Mouse (Mus musculus) naive thymus-derived CD4-positive, alpha-beta T cell, adult 5 months (primary cell): Measurements from ENCODE around the gene Abhd6. TPM values are rescaled to one million over a fixed set of nuclear protein-coding genes. Genes with fewer than 3 reads are reported as not detected.

Source experiments
- polyA plus RNA-seq: library from polyadenylated mRNA; unstranded; fragments of 100-300 nt; shearing (Covaris generic); gene quantifications from one replicate; pipeline ENCODE4 v1.2.1, GENCODE M21; 2017

The Abhd6 gene
- 18.7 TPM for polyA plus RNA-seq

GRCm38 (mm10) chr14:8002432-8003092 lies at the start of gene Abhd6:
TSS of gene Abhd6 (plus strand) at chr14:8002902.

DNA sequence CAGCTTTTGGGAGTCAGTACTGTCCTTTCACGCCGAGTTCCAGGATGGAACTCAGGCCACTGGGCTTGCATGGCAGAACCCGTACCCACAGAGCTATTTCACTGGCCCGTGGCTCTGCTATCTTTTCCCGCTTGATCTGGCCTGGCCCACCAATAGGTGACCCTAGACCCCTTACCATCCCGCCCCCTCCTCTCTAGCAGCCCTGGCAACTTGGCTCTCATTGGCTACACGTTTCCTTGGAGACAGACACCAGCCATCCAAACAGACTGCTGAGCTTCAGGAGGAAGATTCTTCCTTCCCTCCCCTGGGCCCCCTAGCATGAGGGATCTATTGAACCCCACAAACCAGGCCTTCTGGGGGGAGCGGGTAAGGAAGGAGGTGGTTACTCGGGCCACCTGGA lies 45.7 kb upstream of the Abhd6 start, which contains the start of gene Gm45521:
Gm45521 (plus strand) TSS at position 240 of the 400 bp plus-strand sequence.

DNA sequence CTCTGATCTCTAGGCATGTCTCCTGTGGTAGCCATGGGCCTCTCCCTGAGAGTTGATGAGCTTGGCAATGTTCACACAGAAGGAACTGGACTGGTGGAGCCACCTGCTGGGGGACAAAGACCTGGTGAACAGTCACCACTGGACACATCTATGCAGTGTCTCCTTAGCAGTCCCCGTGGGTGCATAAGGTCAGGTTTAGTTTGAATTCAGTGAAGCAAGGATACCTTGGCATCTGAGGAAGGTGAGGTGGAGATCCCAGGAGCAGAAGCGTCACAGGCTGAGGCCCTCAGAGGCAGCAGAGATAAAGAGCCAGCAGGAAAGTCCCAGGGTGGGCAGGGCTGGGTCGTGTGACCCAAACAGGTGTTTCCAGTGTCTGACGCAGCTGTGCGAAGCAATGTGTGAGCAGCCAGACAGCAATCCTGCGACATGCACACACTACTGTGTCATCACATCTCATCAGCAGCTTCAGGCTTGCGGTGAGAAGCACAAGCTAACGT lies 8.4 kb upstream of the Abhd6 start, which contains the start of gene Dnase1l3:
Dnase1l3 (minus strand) TSS at position 303 of the 497 bp plus-strand sequence.

DNA sequence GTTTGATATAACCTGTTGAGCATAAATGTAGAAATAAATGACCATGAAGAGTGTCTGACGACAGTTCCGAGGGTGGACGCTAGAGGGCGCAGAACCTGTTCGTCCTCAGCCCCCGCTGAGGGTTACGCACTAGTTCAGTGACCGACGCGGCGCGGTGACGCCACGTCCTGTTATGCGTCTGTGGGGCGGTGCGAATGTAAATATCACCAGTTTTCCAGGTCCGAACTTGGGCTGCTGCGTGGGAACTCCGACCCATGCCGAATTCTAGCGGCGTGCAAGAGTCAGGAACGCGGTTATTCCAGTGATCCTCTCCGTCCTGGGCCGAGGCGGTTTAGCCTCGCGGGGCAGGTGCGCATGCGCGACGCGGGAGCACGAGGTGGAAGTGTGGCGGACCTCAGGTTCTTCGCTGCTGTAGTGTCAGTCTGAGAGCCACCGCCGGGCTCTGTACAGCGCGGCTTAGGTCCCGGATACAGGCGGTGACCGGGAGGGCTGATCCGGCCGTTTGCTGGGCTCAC lies 77.5 kb downstream of the Abhd6 start, which contains the start of gene Rpp14:
Rpp14 (plus strand) TSS at position 203 of the 515 bp plus-strand sequence.

GRCm38 (mm10) chr14:8097978-8098686 lies 95.4 kb downstream of the Abhd6 start, which contains the start of gene Pxk:
TSS of gene Pxk (plus strand) at chr14:8098211.

Other genes starting within 250 kb of the Abhd6 start
- not detected for gene Gm26661, start 211.3 kb upstream of the Abhd6 start, polyA plus RNA-seq
- gene Flnb, start 184.9 kb upstream of the Abhd6 start, polyA plus RNA-seq, result 19.0 TPM
- gene Gm45521, start 45.6 kb upstream of the Abhd6 start, polyA plus RNA-seq, result not detected
- gene Dnase1l3, start 8.3 kb upstream of the Abhd6 start, polyA plus RNA-seq, result 0.07 TPM
- 40.6 TPM for gene Rpp14, start 77.5 kb downstream of the Abhd6 start, polyA plus RNA-seq
- 70.5 TPM for gene Pxk, start 95.3 kb downstream of the Abhd6 start, polyA plus RNA-seq
- gene Pdhb, start 170.1 kb downstream of the Abhd6 start, polyA plus RNA-seq, result 201 TPM
- 23.3 TPM for gene Kctd6, start 211.2 kb downstream of the Abhd6 start, polyA plus RNA-seq